Mouse (Mus musculus): Measurements from ENCODE around the gene Hdgfl2.
A peak's percentile ranks its signal among the peaks of the same experiment; 100 is the strongest.

Gene Hdgfl2

DNA sequence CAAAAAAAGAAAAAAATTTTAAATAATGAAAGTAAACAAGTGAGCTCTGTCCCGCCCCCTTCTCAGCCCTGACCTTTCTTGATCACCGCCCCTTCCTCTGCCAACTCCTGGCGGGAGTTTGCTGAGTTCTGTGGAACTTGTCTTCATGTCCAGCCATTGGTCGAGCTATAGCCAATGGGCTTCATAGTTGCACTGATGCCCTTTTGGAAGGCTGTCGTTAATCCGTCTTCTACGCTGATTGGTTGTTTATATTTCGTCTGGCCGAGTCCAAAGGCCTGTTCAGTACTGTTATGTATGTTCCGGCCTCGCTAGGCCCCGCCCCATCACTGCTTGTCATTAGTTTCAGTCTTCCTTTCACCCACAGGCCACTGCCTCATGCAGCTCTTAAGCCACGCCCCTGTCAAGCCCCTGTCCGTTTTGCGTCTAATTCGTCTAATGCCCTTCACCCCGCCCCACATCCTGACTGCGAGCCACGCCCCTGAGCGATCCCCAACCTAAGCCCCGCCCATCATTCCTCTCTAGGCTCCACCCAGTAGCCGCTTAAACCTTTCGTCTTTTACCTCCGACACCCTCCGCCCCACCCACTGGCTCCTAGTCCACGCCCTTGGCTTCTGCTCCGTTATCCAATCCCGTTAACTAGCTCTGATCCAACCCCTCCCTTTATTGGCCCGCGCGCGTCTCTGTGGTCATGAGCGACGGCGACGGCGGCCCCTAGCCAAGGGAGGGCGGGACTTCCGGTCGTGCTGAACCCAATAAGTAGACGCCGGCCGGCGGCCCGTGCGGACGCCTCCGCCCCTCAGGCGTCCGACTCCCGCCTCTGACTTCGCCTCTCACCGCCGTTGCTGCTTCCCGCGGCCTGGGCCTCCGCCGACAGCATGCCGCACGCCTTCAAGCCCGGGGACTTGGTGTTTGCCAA is at the start of gene Hdgfl2:
Gene Hdgfl2 (plus strand): TSS at position 755 of the 916 bp plus-strand sequence.
- DNase-seq: peak; percentile 100

DNA sequence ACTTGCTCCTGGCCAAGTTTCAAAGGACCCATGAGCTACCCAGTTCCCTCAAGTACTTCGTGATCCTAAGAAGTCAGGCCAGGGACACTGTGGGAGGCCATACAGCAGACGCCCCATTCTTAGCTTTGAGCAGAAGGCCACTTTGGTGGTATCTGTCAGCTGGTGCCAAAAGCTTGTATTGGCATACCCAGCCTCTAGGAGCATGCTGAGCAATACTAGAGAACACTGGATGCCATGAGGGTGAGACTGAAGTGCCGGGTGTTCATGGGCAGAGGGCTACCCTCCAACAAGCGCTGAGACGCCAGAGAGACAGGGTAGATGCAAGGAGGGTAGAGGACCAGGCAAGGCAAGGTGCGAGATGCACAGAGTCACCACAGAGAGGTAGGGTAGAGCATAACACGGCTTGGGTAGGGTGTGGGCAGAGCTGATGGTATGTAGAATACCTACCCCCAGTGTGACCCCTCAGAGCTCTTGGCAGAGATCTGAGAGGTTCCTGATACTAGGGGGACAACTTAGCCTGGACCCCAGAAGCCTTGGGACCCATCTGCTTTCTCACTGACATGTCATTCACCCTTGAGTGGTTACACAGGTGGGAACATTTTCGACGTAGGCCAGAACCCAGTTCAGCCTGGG is 49.1 kb upstream of the Hdgfl2 start:
- DNase-seq: no peak

DNA sequence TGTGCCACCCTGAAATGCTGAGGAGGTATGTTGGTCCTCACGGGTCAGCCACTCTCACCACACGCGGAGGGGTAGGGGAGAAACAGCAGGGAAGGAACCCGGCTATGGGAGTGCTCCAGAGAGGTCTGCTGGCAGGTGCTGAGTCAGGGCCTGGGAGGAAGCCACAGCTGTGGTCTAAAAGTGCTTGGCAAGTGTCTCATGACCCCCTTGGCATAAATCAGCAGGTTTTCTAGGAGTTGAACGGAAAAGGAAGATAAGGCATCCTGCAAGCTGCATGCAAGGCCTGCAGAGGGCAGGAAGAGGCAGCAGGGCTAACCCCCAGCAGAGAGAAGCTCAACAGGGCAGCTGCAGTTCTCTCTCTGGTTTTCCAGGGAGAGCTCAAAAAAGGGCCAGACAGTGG is 48.5 kb upstream of the Hdgfl2 start:
- DNase-seq: peak; percentile 80

DNA sequence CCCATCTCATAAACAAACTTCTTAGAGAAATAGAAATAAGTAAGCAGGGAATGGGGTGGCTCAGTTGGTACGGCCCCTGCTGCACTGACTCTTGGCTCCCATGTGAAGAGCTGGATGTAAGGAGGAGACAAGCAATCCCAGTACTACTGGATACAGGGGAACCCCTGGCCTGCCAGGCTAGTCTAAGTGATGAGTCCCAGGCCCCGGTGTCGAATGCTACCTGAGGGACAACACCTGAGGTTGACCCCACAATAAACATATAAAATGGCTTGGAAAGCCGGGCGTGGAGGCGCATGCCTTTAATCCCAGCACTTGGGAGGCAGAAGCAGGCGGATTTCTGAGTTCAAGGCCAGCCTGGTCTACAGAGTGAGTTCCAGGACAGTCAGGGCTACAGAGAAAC is 48.0 kb upstream of the Hdgfl2 start:
- DNase-seq: no peak

DNA sequence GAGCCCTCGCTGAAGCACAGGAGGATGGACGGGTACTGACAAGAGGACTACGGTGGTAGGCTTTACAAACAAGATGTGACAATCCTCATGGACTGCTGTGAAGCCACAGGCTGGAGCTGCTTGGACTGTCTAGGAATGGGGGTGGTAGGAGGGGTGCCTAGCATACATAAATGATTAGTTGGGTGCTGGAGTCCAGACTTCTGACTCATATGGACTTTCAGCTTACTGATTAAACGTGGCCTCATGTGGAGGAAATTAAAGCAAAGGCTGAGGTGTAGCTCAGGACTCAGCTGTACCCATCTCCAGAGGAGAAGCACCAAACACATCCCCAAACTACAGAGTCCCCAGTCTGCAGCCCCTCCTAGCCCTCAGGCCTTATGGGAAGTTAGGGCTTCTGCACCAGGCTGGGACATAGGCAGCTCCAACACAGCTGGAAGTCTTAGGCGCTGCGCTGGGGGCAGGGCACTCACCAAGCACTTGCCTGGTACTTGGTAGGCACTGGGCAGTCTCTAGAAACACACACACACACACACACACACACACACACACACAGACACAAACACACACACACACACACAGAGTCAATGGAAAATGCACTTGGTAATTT is 47.2 kb upstream of the Hdgfl2 start:
- DNase-seq: peak; percentile 67

DNA sequence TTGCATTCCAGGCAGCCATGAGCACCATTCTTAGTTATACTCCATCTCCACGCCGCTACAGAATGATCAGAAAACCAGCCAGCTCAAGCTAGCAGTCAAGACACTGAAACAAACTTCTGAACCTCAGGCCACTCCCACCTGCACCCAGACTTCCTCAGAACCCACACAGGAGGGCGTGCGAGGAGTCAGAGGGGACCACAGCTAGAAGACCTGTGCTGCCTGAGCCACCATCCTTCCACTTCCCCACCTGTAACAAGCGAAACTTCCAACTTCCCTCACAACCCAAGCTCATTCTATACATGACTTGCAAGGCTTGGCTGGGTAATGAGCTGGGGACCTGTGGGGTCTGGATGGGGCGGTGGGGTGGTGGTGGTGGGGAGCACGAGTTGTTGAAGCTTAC is 46.6 kb upstream of the Hdgfl2 start:
- DNase-seq: no peak

DNA sequence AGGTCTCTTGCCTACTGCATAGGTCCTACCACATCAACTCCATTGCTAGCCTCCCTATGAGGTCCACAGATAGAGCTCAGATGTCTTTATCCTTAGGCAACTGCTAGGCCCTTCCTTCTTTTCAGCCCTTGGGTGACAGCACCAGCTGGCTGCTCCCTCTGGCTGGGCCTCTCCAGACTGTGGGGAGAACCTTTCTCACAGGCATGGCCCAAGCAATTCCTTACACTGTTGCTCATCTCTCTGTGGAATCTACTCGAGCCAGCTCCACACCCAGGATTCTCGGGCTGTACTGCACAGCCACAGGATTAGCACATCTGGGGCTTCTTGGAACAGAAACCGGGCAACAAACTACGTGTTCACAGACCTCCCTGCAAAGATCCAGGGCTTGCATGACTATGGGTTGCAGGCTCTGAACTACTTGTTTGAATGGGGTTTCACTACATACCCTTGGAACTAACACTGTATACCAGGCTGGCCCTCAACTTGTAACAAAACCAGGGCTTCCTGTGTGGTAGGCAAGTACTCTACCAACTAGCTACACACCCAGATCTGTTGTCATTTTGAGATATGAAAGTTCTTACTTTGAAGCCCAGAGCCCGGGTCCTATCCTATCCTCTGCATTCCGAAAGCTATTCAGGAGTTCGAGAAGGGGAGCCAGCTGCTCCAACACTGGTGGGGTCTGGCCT is 45.3 kb upstream of the Hdgfl2 start:
- no peak for DNase-seq

DNA sequence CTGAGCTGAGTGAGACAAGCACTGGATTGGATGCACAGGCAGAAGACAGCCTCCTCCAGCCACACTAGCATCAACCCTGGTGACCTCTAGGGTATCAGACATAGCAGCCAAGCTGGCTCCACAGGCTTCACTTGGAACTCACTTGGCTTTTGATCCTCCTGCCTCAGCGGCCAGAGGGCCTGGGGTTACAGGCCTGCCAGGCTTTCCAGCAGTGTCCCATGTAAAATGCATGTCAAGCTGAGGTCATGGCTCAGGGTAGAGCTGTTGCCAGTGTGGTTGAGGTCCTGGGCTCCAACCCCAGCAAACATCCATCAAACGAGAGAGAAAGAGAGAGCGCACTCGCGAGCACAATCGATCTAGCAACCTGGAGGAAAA is 44.7 kb upstream of the Hdgfl2 start:
- DNase-seq: no peak

DNA sequence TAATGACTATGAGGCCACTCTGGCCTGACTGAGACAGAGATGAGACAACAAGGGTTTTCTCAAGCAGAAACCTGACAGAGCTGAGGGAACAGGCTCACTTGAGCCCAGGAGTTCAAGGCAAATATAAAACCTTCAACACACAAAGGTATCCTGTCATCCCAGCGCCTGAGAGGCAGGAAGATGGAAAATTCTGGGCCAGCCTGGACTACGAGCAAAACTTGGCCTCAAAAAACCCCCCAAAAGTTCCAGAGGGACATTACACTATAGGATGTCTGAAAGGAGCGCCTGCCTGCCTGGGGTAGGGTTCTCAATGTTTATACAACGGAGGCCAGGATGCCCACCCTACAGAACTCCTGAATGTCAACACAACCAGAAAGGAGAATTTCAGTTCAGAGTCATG is 44.2 kb upstream of the Hdgfl2 start:
- DNase-seq: no peak

DNA sequence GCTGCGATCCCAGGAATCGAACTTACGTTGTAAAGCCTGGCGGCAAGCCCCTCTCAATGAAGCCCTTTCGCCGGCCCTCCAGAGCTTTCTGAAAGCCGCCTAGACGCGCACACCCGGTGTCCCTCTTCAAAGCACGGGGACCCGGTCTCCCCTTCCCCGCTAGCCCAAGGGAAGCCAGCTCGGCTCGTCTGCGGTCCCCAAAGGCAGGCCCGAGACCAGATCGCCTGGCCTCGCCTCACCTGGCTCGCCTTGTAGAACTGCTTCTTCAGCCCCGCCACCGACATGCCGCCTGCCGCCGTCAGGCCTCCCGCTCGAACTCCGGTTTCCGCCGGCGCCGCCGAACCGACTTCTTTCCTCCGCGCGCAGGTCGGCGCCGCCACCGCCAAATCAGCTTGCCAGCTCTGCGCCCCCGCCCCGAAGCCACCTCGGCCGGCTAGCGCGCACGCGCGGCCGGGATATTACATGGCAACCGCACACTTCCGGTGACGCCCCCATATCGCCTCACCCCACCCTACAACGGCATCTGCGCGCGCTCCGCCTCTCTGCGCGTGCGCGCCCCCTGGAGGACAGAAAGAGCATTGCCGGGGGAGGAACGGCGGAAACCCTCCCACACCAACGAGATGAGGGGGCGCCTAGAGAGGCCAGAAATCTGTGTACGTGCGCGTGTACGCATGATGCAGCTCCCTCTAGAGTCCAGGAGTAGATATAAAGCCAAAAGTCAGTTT is 43.1 kb upstream of the Hdgfl2 start, which contains the start of gene Sh3gl1:
Gene Sh3gl1 (minus strand): TSS at position 460 of the 725 bp plus-strand sequence.
- peak; percentile 99 for DNase-seq

DNA sequence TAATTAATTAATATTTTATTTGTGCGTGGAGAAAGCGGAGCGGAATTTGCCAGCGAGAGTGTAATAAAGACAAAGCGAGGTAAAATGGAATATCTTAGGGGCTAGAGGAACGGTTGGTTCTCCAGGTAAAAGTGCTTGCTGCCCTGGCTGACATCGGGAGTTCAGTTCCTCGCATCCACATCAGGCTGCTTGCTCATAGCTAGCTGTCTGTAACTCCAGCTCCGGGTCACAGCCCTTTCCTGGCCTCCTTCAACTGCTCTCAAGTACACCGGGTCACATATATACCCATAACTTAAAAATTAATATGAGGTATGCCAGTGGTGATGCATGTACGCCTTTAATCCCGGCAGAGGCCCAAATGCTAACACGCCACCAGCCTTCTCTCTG is 42.5 kb upstream of the Hdgfl2 start:
- DNase-seq: no peak

DNA sequence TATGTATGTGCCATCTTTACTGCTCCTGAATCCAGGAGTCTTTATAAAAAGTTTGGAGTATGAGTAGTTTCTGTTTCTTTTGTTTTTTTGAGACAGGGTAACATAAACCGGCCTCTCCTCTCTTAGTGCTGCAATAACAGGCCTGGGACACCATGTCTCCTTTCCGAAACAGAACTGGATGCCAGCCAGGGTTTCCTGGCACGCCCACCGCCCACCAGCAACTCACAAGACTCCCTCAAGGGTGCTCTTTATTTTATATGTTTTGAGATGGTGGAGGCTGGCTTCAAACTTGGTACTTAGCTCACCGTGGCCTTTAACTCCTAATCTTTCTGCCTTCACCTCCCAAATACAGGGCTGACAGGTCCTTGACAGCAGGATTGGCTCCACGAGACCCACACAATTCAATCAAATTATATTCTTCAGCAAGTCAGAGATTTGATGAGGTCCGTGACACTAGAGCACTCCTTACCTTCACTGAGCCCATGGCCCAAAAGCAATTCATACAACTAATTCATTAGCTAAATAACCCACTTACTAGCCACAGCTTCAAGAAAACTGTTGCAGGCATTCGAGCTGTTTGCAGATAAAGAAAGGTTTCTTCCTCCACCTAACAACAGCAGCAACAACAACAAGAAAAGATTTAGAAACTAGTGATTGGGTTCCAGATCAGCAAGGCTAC is 40.7 kb upstream of the Hdgfl2 start:
- no peak for DNase-seq

DNA sequence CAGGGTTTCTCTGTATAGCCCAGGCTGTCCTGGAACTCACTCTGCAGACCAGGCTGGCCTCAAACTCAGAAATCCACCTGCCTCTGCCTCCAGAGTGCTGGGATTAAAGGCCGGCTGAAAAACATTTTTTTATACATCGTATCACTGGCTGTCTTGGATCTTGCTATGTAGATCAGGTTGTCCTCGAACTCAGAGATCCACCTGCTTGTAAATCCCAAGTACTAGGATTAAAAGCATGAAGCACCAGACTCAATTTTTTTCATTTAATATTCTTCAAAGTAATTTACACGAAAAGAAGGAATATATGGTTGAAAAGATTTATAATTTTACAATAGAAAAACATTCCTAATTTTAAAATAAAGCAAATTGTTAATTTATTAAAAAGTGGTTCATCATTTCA is 40.1 kb upstream of the Hdgfl2 start:
- DNase-seq: no peak

DNA sequence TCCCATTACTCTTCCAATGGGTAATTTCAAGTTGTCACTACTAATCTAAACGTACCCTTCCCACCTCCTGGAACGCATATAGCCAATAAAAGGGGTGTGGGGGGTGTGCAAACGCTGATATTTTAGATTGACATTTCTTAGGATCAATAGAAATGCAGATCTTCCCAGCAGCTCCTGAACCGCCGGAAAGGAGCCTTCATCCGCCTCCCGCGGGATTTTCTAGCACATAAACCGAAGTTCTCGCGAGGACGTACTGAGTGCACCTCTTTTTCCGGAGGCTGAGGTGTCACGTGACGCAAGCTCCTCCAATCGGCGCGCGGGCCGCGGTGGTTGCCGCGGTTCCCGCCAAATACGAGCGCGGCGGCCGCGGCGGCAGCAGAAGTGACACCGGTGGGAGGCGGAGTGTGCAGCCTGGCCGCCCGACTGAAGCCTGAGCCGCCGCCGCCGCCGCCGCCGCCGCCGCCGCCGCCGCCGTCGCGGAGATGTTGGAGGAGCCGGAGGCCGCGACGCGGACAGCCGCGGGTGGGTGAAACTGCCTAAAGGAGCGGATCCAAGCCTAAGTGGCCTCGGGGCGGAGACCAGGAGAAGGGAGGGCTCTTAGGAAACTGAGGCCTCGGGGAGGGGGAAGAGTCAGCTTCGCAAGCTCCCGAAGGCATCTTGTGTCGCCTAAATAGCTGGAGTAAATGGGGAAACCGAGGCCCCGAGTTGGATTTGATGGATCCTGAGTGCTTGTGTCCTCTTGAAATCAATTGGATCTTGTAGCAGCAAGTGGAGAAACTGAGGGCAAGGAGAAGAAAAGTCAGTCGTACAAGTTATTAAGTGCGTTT is 39.2 kb upstream of the Hdgfl2 start, which contains the start of gene Chaf1a:
Gene Chaf1a (plus strand): TSS at position 410 of the 827 bp plus-strand sequence.
- DNase-seq: peak; percentile 99

DNA sequence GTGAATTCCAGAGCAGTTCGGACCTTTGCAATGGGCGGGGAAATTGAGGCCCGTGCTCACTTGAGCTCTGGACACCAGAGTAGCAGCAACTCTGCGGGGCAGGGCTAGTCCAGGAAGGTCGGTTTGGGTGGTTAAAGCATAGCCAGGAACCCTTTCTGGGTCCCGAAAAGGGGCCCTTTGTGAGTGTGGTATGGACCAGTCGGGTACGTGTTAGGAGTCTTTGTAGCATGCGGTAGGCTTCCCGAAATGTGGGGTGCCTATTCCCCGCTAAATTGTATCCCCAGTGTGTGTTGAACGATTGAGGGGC is 38.6 kb upstream of the Hdgfl2 start:
- no peak for DNase-seq

DNA sequence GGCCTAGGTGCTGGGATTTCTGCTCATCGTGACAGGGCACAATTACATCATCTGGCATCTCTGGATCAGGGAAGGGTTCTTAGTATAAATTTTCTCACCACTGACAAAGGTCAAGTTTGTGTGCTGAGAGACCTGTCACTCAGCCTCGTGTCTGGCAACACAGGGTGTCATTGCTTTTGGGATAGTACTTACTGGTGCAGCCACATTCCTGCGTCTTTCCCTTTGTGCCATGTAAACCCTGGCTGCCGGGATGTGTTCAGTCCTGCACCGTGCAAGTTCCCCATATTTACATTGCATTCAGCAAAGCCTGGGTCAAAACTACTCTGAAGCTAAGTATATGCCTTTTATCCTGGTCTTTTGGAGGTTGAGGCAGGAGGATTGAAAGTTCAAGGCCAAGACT is 28.1 kb upstream of the Hdgfl2 start:
- no peak for DNase-seq

DNA sequence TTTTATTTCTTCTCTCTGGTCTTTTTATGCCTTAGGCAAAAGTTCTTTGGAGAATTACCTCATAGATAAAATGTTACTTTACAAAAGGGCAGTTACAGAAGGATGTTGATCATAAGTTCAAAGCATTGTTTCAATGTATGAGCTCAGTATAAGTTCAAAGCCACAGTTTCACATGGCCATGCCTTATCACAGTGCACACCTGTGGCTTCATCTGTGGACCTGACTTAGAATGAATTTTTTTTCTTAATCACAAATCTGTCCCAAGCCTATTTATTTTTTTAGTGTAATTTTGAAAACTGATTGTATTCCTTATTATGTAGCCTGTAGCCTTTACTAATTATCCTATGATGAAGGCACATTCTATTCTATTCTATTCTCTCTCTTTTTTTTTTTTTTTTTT is 24.5 kb upstream of the Hdgfl2 start:
- DNase-seq: no peak

DNA sequence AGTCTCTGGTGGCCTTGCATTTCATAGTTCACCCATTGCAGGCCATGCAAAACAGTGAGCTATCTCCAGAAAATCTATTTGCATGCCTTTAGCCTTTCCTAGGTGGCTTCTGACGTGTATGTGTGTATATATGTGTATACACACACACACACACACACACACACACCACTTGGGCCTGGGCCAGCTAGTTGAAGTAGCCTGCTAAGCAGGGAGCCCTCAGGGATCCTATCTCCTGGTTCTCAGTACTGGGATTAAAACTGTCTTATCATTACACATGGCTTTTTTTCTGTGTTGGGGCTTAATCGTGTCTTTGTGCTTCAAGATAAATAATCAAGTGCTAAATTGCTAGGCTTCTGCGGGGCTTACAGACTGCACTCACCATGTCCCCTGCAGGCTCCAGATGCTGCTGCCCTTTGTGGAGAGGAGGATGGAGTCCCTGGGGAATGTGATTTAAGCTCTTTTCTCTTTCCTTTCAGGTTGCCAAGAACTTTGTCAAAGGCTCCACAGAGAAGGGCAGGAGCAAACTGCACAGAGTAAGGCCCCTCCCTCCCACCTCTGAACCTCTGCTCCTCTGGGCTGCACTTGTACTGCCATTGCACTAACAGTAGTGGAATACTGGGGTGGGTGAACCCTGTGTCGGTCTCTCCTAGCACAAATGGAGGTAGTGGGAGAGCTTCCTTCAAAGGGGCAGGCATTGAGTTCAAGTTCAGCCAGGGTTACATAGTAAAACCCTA is 23.3 kb upstream of the Hdgfl2 start:
- no peak for DNase-seq

DNA sequence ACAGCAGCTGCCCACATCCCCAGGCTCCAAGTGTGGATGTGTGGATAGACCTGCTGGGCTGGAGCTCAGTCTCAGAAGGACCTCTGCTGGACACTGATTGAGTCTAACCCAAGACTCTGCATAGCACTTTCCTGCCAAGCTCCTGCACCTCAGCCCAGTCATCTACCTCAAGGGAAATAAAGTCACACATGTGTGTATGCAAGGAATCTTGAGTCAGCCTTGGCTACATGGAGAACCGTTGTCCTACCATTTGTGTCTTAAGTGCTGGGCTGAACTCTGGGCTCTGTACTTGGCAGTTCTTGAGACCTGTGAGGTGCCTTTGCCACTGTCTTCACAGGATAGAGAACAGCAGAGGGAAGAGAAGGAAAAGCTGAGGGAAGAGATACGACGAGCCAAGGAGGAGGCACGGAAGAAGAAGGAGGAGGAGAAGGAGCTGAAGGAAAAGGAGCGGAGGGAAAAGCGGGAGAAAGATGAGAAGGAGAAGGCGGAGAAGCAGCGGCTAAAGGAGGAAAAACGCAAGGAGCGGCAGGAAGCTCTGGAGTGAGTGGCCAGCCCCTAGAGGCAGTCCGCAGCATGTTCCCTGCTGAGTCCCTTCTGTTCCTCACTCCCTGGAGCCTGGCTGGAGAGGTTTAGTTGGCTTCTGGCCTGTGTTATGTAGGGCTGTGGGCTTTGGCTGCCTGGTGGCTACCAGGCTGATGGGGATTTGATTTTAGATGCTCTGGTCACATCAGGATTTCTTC is 21.9 kb upstream of the Hdgfl2 start:
- DNase-seq: no peak

DNA sequence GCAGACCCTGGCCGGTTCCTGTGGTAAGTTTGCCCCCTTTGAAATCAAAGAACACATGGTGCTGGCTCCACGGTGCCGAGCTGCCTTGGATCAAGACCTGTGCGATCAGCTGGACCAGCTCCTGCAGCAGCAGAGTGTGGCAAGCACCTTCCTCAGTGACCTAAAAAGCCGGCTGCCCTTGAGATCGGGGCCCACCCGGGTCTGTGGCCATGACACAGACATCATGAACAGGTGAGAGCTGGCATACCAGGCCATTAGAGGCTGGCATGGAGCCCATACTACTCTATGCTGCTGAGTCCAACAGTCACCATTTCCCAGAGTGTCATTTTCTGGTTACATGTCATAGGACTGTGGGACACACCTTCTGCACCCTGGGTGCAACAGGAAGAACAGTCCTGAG is 17.4 kb upstream of the Hdgfl2 start:
- no peak for DNase-seq

Measured in kidney, adult 9 months (tissue).